Mouse (Mus musculus) heart, adult 2 months (tissue): ENCODE data around the gene Gm16223. TPM values are rescaled to one million over a fixed set of nuclear protein-coding genes. Genes with fewer than 3 reads are reported as not detected.

Experiments
- DNase-seq, 2 experiments: peaks; one replicate each; pipeline ENCODE4 v3.0.0; 2021
- H3K27ac ChIP-seq: fragments of 200-600 bp; 2 replicates; pipeline ENCODE4 v1.8.1; 2022
- H3K27me3 ChIP-seq: fragments of 200-500 bp; 2 replicates; pipeline ENCODE4 v1.6.1; 2012; ENCODE audit warnings: mild to moderate bottlenecking, low read length, inconsistent platforms, mixed read lengths; ENCODE audit not compliant: control insufficient read depth, insufficient read depth
- H3K36me3 ChIP-seq: fragments of 200-500 bp; 2 replicates; pipeline ENCODE4 v1.6.1; 2012; ENCODE audit warnings: low read length, inconsistent platforms; ENCODE audit not compliant: control insufficient read depth, insufficient read depth
- H3K4me1 ChIP-seq: fragments of 200-500 bp; 2 replicates; pipeline ENCODE4 v1.6.1; 2011; ENCODE audit warnings: low read length; ENCODE audit not compliant: control insufficient read depth, insufficient read depth
- H3K4me3 ChIP-seq: fragments of 200-600 bp; 2 replicates; pipeline ENCODE4 v1.8.1; 2022
- H3K79me2 ChIP-seq: fragments of 200-500 bp; replicated peaks from 2 replicates; pipeline ENCODE4 v1.6.1; 2012; ENCODE audit warnings: mild to moderate bottlenecking, inconsistent platforms, low read length, moderate library complexity, mixed read lengths; ENCODE audit not compliant: control insufficient read depth, insufficient read depth
- H3K9ac ChIP-seq: fragments of 200-500 bp; 2 replicates; pipeline ENCODE4 v1.6.1; 2012; ENCODE audit warnings: low read depth, mild to moderate bottlenecking, control low read depth, inconsistent platforms, low read length, mixed read lengths
- CTCF ChIP-seq: fragments of 200-600 bp; IDR thresholded peaks from 2 replicates; pipeline ENCODE4 v1.8.1; 2022; ENCODE audit warnings: antibody characterized with exemption, mild to moderate bottlenecking, moderate library complexity
- EP300 ChIP-seq: fragments of 200-500 bp; IDR thresholded peaks from 2 replicates; pipeline ENCODE4 v1.6.1; 2011; ENCODE audit warnings: low read depth, low read length, control low read depth; ENCODE audit not compliant: insufficient read depth
- POLR2A ChIP-seq: fragments of 200-500 bp; IDR thresholded peaks from 2 replicates; pipeline ENCODE4 v1.6.1; 2011; ENCODE audit warnings: mild to moderate bottlenecking, low read depth, low read length, control low read depth; ENCODE audit not compliant: insufficient read depth
- WGBS: fragments of 180-500 bp; shearing (Covaris S2); methylation state at CpG from one replicate; pipeline ENCODE4 v1.1.7; 2018; 5-methylcytosine and 5-hydroxymethylcytosine counted together
- intact Hi-C: fragments of 180-260 bp; cut with DNase I; formaldehyde crosslinking; loops from one replicate; pipeline ENCODE4 v1.15.1; 2025
- polyA plus RNA-seq: library from polyadenylated mRNA; depleted of rRNA; stranded (reverse); fragments of >200 nt; gene quantifications from 2 replicates; pipeline ENCODE4 v1.2.3, GENCODE M21; 2012
- total RNA-seq, 2 experiments: library from RNA; stranded (reverse); gene quantifications; 2 replicates each; pipeline ENCODE4 v1.2.3; 2021

Gene Gm16223
- total and polyA plus RNA-seq, 3 experiments: 0.09 to 0.16 TPM; not detected in 1

DNA sequence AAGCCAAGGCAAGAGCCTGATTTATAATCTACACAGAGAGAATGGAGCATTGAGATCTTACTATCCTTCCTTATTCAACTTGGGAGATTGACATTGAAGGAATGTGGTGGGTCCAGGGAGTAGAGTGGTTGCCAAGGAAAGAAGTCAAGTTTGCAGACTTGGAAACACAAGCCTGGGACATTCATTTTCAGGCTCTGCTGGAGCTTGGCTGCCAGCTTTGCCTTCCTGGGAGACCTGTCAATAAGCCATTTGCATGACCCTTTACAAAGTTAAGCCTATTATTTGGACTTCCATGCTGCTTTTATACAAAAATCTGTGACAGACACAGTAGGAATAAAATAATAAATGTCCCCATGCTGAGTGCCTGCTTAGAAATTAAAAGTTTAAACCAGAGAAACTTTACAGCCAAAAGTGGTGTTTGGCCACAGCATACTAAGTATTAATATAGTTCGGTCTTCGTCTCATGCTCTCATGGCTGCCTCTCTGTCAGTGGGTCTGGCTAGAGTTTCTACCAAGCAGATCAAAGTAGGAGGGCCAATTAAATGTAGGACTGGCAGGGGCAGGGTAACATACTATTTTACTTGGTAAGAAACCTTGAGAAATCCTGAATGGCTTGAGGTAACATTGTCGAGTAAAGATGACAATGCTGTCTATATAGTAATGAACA lies 139.8 kb downstream of the Gm16223 start:
- Histone ChIP-seq H3K9ac (no peak overlapping the region), H3K79me2 (no peaks in the 10 kb centered on the region), H3K4me1 (no peaks in the 10 kb centered on the region), H3K4me3 (no peak overlapping the region), H3K36me3 (no peaks in the 10 kb centered on the region), H3K27me3 (no peaks in the 10 kb centered on the region), H3K27ac (no peak overlapping the region)
- TF ChIP-seq POLR2A (no peak), CTCF (no peak), EP300 (no peak)
- intact Hi-C loops: no loop called here
- WGBS: 88% methylated on average over 3 of the region's 3 CpGs
- no peak for DNase-seq

DNA sequence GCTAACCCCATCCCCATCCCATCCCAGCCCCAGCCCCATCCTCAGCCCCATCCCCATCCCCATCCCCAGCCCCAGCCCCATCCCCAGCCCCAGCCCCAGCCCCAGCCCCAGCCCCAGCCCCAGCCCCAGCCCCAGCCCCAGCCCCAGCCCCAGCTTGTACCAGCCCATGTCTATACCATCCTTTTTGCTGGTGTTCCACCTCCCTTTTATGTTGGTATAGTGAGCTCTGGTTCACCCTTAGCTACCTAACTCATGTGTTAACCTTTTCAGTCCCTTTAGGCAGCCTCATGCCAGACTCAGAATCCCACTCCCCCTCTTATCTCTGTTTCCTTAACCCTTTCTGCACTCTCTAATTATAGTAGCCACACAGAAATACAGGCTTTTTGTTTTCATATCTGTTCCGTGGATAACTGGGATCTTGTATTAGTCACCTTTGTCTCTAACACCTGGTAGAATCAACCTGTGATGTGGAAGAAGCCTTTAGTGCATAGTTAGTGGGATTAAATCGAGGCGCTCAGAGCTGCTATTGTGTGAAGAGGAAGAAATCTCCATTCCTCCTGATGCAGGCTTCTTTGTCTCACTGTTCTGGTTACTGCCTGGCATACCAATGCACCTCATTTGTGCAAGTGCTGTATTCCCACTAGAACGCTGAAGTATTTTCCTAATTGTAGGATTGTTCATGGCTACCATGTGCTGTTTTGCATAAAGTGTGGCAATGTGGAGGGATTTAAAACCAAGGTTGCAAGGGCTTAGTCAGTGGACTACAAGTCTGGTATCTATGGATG lies 144.0 kb downstream of the Gm16223 start:
- 53% methylated on average over 4 of the region's 4 CpGs for WGBS
- Histone ChIP-seq H3K4me3 (no peak overlapping the region), H3K27me3 (no peaks in the 10 kb centered on the region), H3K4me1 (no peaks in the 10 kb centered on the region), H3K79me2 (no peaks in the 10 kb centered on the region), H3K36me3 (no peaks in the 10 kb centered on the region), H3K27ac (no peak overlapping the region), H3K9ac (no peak overlapping the region)
- DNase-seq: no peak
- intact Hi-C loops: no loop called here
- no peak for TF ChIP-seq EP300
- TF ChIP-seq CTCF: no peak
- TF ChIP-seq POLR2A: no peak

DNA sequence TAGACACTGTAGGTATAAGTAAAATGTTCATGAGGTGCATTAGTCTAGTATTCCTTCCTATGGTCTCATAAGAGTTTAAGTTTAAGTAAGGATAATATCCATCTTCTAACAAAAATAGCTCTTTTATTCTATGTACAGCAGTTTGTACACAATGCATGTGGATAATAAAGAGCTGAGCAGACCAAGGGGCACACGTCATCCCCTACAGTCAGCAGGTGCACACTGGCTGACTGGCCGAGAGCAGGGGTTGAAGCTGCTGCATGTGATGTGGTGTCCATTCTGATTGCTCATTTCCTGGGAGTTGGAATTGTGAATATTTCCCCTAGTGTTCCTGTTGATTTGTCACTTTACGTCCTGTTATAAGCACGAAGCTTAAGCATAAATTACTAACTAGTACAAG lies 144.6 kb downstream of the Gm16223 start:
- TF ChIP-seq POLR2A: no peak
- TF ChIP-seq CTCF: no peak
- no peak for TF ChIP-seq EP300
- 67% methylated on average over 4 of the region's 4 CpGs for whole genome bisulfite sequencing
- intact Hi-C loops: no loop called here

DNA sequence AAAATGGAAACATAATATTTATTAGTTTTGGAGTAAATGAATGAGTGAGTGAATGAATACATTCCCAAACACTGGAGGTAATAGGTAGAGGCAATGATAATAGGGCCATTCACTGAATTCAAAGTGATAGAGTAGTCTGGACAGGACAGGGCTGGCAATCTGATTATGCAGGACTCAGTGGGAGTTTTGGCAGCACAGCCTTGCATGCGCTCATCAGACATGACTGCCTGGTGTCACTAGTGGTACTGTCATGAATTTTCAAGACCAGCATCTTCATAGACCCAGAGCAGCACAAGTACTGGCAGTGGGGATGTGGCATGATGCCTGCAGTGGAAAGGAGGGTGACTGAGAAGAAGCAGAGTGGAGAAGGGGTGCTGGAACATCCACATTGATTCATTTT lies 157.1 kb downstream of the Gm16223 start:
- H3K4me3 ChIP-seq: no peak overlapping the region
- 74% methylated on average over 1 of the region's 1 CpGs for WGBS
- H3K27ac ChIP-seq: no peak overlapping the region
- H3K9ac ChIP-seq: no peak overlapping the region
- no peaks in the 10 kb centered on the region for H3K79me2 ChIP-seq
- no peaks in the 10 kb centered on the region for H3K36me3 ChIP-seq
- H3K27me3 ChIP-seq: no peaks in the 10 kb centered on the region
- no peak for DNase-seq
- no peaks in the 10 kb centered on the region for H3K4me1 ChIP-seq
- intact Hi-C loops: no loop called here
- TF ChIP-seq POLR2A: no peak
- TF ChIP-seq EP300: no peak
- no peak for TF ChIP-seq CTCF

More for the DNA sequence above, 144.6 kb downstream of the Gm16223 start:
- H3K27me3 ChIP-seq: no peaks in the 10 kb centered on the region
- DNase-seq: no peak
- no peaks in the 10 kb centered on the region for H3K4me1 ChIP-seq
- no peak overlapping the region for H3K9ac ChIP-seq
- no peaks in the 10 kb centered on the region for H3K36me3 ChIP-seq
- H3K79me2 ChIP-seq: no peaks in the 10 kb centered on the region
- H3K4me3 ChIP-seq: no peak overlapping the region
- H3K27ac ChIP-seq: no peak overlapping the region

DNA sequence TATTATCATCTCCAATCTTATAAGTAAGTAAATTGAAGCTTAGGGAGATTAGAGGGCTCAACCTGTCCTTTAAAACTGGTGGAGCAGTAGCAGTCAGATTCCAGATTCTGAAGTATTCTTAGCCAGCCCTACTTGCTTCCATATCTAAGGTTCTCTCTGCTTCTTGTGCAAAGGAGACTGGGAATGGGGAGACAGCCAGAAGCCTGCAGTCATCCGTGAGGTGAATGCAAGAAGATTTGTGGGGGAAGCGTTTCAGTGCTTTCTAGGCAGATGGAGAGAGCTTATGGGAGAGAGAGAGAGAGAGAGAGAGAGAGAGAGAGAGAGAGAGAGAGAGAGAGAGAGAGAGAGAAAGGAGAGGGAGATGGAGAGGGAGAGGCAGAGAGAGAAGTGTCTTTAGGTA lies 160.9 kb downstream of the Gm16223 start:
- Histone ChIP-seq H3K27ac (no peak overlapping the region), H3K27me3 (no peaks in the 10 kb centered on the region), H3K4me3 (no peak overlapping the region), H3K36me3 (no peaks in the 10 kb centered on the region), H3K79me2 (no peaks in the 10 kb centered on the region), H3K9ac (no peak overlapping the region), H3K4me1 (no peaks in the 10 kb centered on the region)
- DNase-seq: no peak
- WGBS: 69% methylated on average over 2 of the region's 2 CpGs
- intact Hi-C loops: no loop called here
- TF ChIP-seq POLR2A (no peak), EP300 (no peak), CTCF (no peak)

DNA sequence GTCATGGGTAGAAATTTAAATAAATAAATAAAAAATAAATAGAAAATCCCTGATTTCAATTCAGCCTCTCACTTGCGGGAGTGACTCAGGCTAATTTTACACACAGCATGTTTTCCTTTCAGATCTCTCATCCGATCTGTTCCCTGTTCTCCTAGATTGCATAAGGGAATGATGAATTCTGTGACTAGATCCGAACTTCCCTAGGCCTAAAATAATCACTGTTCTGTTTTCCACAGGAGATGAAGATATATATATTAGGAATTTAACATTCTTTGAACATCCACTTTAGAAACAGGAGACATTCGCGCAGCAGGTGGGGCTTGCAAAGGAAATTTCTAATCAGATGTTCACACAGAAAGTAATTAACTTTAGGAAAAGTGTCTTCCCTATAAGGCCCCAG lies 171.5 kb downstream of the Gm16223 start:
- Histone ChIP-seq H3K4me1 (no peaks in the 10 kb centered on the region), H3K27ac (no peak overlapping the region), H3K4me3 (no peak overlapping the region), H3K79me2 (no peaks in the 10 kb centered on the region), H3K27me3 (no peaks in the 10 kb centered on the region), H3K9ac (no peak overlapping the region), H3K36me3 (no peaks in the 10 kb centered on the region)
- no peak for DNase-seq
- intact Hi-C loops: no loop called here
- WGBS: 74% methylated on average over 5 of the region's 5 CpGs
- TF ChIP-seq EP300 (no peak), CTCF (no peak), POLR2A (no peak)
